Mouse (Mus musculus) CH12.LX (cell line): ENCODE data around the gene Lrch3. TPM values are rescaled to one million over a fixed set of nuclear protein-coding genes. Genes with fewer than 3 reads are reported as not detected.

Source experiments
- DNase-seq: peaks from one replicate; pipeline ENCODE4 v3.0.0-alpha.2; 2013; ENCODE audit errors: extremely low read depth
- H3K27ac ChIP-seq: 2 replicates; pipeline ENCODE4 v1.5.1; 2012; ENCODE audit warnings: low read depth, mild to moderate bottlenecking, control low read depth, moderate library complexity; ENCODE audit not compliant: insufficient read depth
- H3K27me3 ChIP-seq: replicated peaks from 2 replicates; pipeline ENCODE3; 2012; ENCODE audit warnings: inconsistent platforms
- H3K36me3 ChIP-seq, 2 experiments: replicated peaks in 1 of 2; 2 replicates each; pipeline versions ENCODE3 to v1.6.1; 2012; ENCODE audit warnings: inconsistent platforms in 1 of 2, low read length in 1 of 2, mild to moderate bottlenecking in 1 of 2, mixed read lengths in 1 of 2, moderate library complexity in 1 of 2; ENCODE audit not compliant: control insufficient read depth in 1 of 2, insufficient read depth in 1 of 2
- H3K4me1 ChIP-seq, 2 experiments: 2 replicates each; pipeline ENCODE4 v1.6.1; 2012; ENCODE audit warnings: inconsistent platforms in 1 of 2, moderate library complexity in 1 of 2; ENCODE audit not compliant: insufficient read depth in 2 of 2, control insufficient read depth in 1 of 2
- H3K4me2 ChIP-seq: 2 replicates; pipeline ENCODE4 v1.6.1; 2012; ENCODE audit warnings: low read depth, mild to moderate bottlenecking, control low read depth; ENCODE audit not compliant: poor library complexity, insufficient read depth, severe bottlenecking
- H3K4me3 ChIP-seq, 3 experiments: fragments of 150-350 bp in 1 of 3; sonication (generic) in 1 of 3; replicated peaks in 1 of 3; 2 replicates each; pipeline versions ENCODE3 to v1.5.1; 2011 to 2012; ENCODE audit warnings: low read depth in 2 of 3, low read length in 2 of 3, mild to moderate bottlenecking in 2 of 3, moderate library complexity in 2 of 3, control low read depth in 1 of 3, improper control_type of control experiment in 1 of 3, inconsistent platforms in 1 of 3, mixed read lengths in 1 of 3; ENCODE audit not compliant: poor library complexity in 1 of 3
- H3K79me2 ChIP-seq: replicated peaks from 2 replicates; pipeline ENCODE4 v1.6.1; 2012; ENCODE audit warnings: mild to moderate bottlenecking, moderate library complexity; ENCODE audit not compliant: control insufficient read depth, poor library complexity, insufficient read depth, severe bottlenecking; ENCODE audit errors: extremely low read depth
- H3K9ac ChIP-seq: 2 replicates; pipeline ENCODE4 v1.6.1; 2012; ENCODE audit warnings: low read depth, mild to moderate bottlenecking, control low read depth, moderate library complexity; ENCODE audit not compliant: insufficient read depth
- H3K9me3 ChIP-seq: replicated peaks from 2 replicates; pipeline ENCODE3; 2012; ENCODE audit warnings: low read length, inconsistent platforms, mixed read lengths
- BHLHE40 ChIP-seq: IDR thresholded peaks from 2 replicates; pipeline ENCODE4 v1.6.1; 2011; ENCODE audit warnings: mild to moderate bottlenecking, low read depth, low read length, improper control_type of control experiment
- CTCF ChIP-seq, 2 experiments: IDR thresholded peaks in 1 of 2; conservative IDR thresholded peaks in 1 of 2; 2 replicates each; pipeline ENCODE4 v1.5.1; 2011 to 2012; ENCODE audit warnings: low read depth in 2 of 2, low read length in 2 of 2, improper control_type of control experiment in 1 of 2, inconsistent platforms in 1 of 2, mild to moderate bottlenecking in 1 of 2, moderate library complexity in 1 of 2
- ETS1 ChIP-seq: conservative IDR thresholded peaks from 2 replicates; pipeline ENCODE4 v1.6.1; 2012; ENCODE audit warnings: low read depth, mild to moderate bottlenecking, inconsistent platforms, low read length, improper control_type of control experiment, moderate library complexity
- HCFC1 ChIP-seq: IDR thresholded peaks from 2 replicates; pipeline ENCODE4 v1.6.1; 2012; ENCODE audit warnings: low read depth, mild to moderate bottlenecking, inconsistent platforms, low read length, improper control_type of control experiment
- IRF4 ChIP-seq: IDR thresholded peaks from 2 replicates; pipeline ENCODE4 v1.6.1; 2014; ENCODE audit warnings: low read depth, mild to moderate bottlenecking, inconsistent platforms, low read length, improper control_type of control experiment
- MAX ChIP-seq: IDR thresholded peaks from 2 replicates; pipeline ENCODE4 v1.6.1; 2011; ENCODE audit warnings: low read length, improper control_type of control experiment
- MEF2A ChIP-seq: IDR thresholded peaks from 2 replicates; pipeline ENCODE4 v1.6.1; 2014; ENCODE audit warnings: low read depth, mild to moderate bottlenecking, inconsistent platforms, low read length, improper control_type of control experiment, borderline replicate concordance
- MXI1 ChIP-seq: IDR thresholded peaks from 2 replicates; pipeline ENCODE4 v1.6.1; 2011; ENCODE audit warnings: mild to moderate bottlenecking, low read depth, low read length, improper control_type of control experiment
- MYC ChIP-seq: IDR thresholded peaks from 2 replicates; pipeline ENCODE4 v1.6.1; 2011; ENCODE audit warnings: low read depth, mild to moderate bottlenecking, improper control_type of control experiment, low read length
- NELFE ChIP-seq: IDR thresholded peaks from 2 replicates; pipeline ENCODE4 v1.6.1; 2011; ENCODE audit warnings: low read depth, low read length, improper control_type of control experiment
- NRF1 ChIP-seq: IDR thresholded peaks from 2 replicates; pipeline ENCODE4 v1.6.1; 2014; ENCODE audit warnings: low read depth, mild to moderate bottlenecking, inconsistent platforms, low read length, improper control_type of control experiment, moderate library complexity
- PAX5 ChIP-seq: IDR thresholded peaks from 2 replicates; pipeline ENCODE4 v1.6.1; 2012; ENCODE audit warnings: low read length, inconsistent platforms, mixed read lengths
- POLR2A ChIP-seq: IDR thresholded peaks from 2 replicates; pipeline ENCODE4 v1.6.1; 2011; ENCODE audit warnings: low read depth, mild to moderate bottlenecking, improper control_type of control experiment, low read length
- POLR2AphosphoS2 ChIP-seq: IDR thresholded peaks from 2 replicates; pipeline ENCODE4 v1.6.1; 2011; ENCODE audit warnings: low read depth, low read length, improper control_type of control experiment
- RAD21 ChIP-seq: IDR thresholded peaks from 2 replicates; pipeline ENCODE4 v1.6.1; 2011; ENCODE audit warnings: low read depth, mild to moderate bottlenecking, low read length, improper control_type of control experiment, moderate library complexity
- SIN3A ChIP-seq: IDR thresholded peaks from 2 replicates; pipeline ENCODE4 v1.6.1; 2012; ENCODE audit warnings: low read length, improper control_type of control experiment, inconsistent platforms
- TCF12 ChIP-seq: IDR thresholded peaks from 2 replicates; pipeline ENCODE4 v1.6.1; 2014; ENCODE audit warnings: low read depth, mild to moderate bottlenecking, inconsistent platforms, low read length, improper control_type of control experiment
- UBTF ChIP-seq: IDR thresholded peaks from 2 replicates; pipeline ENCODE4 v1.6.1; 2012; ENCODE audit warnings: low read depth, mild to moderate bottlenecking, inconsistent platforms, low read length, improper control_type of control experiment, moderate library complexity
- USF1 ChIP-seq: IDR thresholded peaks from 2 replicates; pipeline ENCODE4 v1.6.1; 2014; ENCODE audit warnings: low read depth, mild to moderate bottlenecking, inconsistent platforms, low read length, improper control_type of control experiment
- USF2 ChIP-seq: conservative IDR thresholded peaks from 2 replicates; pipeline ENCODE4 v1.6.1; 2011; ENCODE audit warnings: low read depth, low read length, improper control_type of control experiment
- ZC3H11A ChIP-seq: IDR thresholded peaks from 2 replicates; pipeline ENCODE4 v1.6.1; 2012; ENCODE audit warnings: low read depth, mild to moderate bottlenecking, inconsistent platforms, low read length, improper control_type of control experiment
- ZMIZ1 ChIP-seq: IDR thresholded peaks from 2 replicates; pipeline ENCODE4 v1.6.1; 2012; ENCODE audit warnings: low read depth, mild to moderate bottlenecking, inconsistent platforms, low read length, improper control_type of control experiment
- ZNF384 ChIP-seq: IDR thresholded peaks from 2 replicates; pipeline ENCODE4 v1.6.1; 2012; ENCODE audit warnings: low read depth, low read length, improper control_type of control experiment, inconsistent platforms
- dilution Hi-C: fragments of 300-500 bp; cut with MboI; formaldehyde crosslinking; loops from 2 replicates; pipeline ENCODE4 v1.14.3; 2020; ENCODE audit warnings: low sequenced_read_pairs; ENCODE audit not compliant: extremely low pct_unique_long_range_greater_than_20kb, extremely low pct_ligation_motif_present
- in situ Hi-C: fragments of 300-500 bp; cut with MboI; formaldehyde crosslinking; loops from 3 replicates; pipeline ENCODE4 v1.14.3; 2019; ENCODE audit warnings: low sequenced_read_pairs, low pct_ligation_motif_present, low pct_unique_long_range_greater_than_20kb, mixed read lengths
- polyA plus RNA-seq: library from polyadenylated mRNA; unstranded; fragments of >175 nt; gene quantifications from 2 replicates; pipeline ENCODE4 v1.2.1, GENCODE M21; 2012; ENCODE audit warnings: low read depth; ENCODE audit not compliant: insufficient read length
- total RNA-seq, 2 experiments: library from RNA; depleted of rRNA; stranded (reverse); fragments of 300-350 nt in 1 of 2; fragments of >200 nt in 1 of 2; gene quantifications; 2 replicates each; pipeline ENCODE4 v1.2.3; 2012 to 2014

Gene Lrch3
- total RNA-seq (2012; rRNA removed) (11.4 and 11.9 TPM in 2 replicates), total RNA-seq (2014; rRNA removed) (15.6 and 16.1 TPM in 2 replicates), polyA plus RNA-seq (16.6 and 20.7 TPM in 2 replicates)

GRCm38 (mm10) chr16:32913937-32914881 lies at the start of gene Lrch3:
Lrch3 (plus strand) TSS chr16:32914100.
- H3K4me1 ChIP-seq, result peaks cover 4 to 40% of the 10 kb centered on the region in 2 experiments; a peak in 3 of 4 replicates
- TF ChIP-seq ZMIZ1 (peak; percentile 91; the same call in 1 of the 2 replicates), TCF12 (peak; percentile 91), ETS1 (no peak), NRF1 (peak; percentile 98), NELFE (peak; percentile 95), USF2 (no peak), CTCF (conservative IDR thresholded peaks at IDR 0.05 in 1 of 2, IDR thresholded peaks at IDR 0.05 in 1 of 2; ENCODE audit: low read depth in 2 of 2, low read length in 2 of 2) (no peak), IRF4 (no peak; the same call in 1 of the 2 replicates), HCFC1 (peak; percentile 61), RAD21 (no peak), POLR2AphosphoS2 (peak; percentile 83; the same call in 1 of the 2 replicates), PAX5 (peak; percentile 60; the same call in 1 of the 2 replicates), MXI1 (peak; percentile 53; the same call in 1 of the 2 replicates), POLR2A (peak; percentile 93), UBTF (peak; percentile 88; the same call in 1 of the 2 replicates), ZNF384 (no peak), BHLHE40 (peak; percentile 83), USF1 (no peak), MAX (peak; percentile 57; the same call in 1 of the 2 replicates), ZC3H11A (no peak), MEF2A (0 out of 2 replicates have a peak, but pooled peaks have one; percentile 11), SIN3A (peak; percentile 86), MYC (peak; percentile 87)
- TF ChIP-seq, all 38 proteins: peak for 15
- H3K4me2 ChIP-seq, result peak within 1 kb of the TSS; percentile 56
- no peaks in the 10 kb centered on the region for H3K27me3 ChIP-seq
- H3K36me3 ChIP-seq, result peaks cover 0 to 9% of the 10 kb centered on the region in 2 experiments
- H3K79me2 ChIP-seq, result peaks cover 18% of the 10 kb centered on the region
- H3K9ac ChIP-seq, result peak within 1 kb of the TSS; percentile 77
- peak; percentile 89 for DNase-seq
- H3K27ac ChIP-seq, result peak within 1 kb of the TSS; percentile 61
- H3K9me3 ChIP-seq, result no peaks in the 10 kb centered on the region
- in situ Hi-C loops (no loop called here), dilution Hi-C loops (no loop called here)
- peak within 1 kb of the TSS; percentile 73 to 89 (median 85) for H3K4me3 ChIP-seq
